Mouse (Mus musculus): ENCODE results near the gene Wdr18.

The Wdr18 gene

GRCm38 (mm10) chr10:79927324-79928029 lies 32.5 kb upstream of the Wdr18 start:
- DNase-seq (ENCODE audit: low spot score in 2 of 2), result peak in 1 of 2 experiments; percentile 57

- no peak for DNase-seq (ENCODE audit: low spot score in 2 of 2)
Measured at GRCm38 (mm10) chr10:79928030-79928694, 31.8 kb upstream of the Wdr18 start.

DNA sequence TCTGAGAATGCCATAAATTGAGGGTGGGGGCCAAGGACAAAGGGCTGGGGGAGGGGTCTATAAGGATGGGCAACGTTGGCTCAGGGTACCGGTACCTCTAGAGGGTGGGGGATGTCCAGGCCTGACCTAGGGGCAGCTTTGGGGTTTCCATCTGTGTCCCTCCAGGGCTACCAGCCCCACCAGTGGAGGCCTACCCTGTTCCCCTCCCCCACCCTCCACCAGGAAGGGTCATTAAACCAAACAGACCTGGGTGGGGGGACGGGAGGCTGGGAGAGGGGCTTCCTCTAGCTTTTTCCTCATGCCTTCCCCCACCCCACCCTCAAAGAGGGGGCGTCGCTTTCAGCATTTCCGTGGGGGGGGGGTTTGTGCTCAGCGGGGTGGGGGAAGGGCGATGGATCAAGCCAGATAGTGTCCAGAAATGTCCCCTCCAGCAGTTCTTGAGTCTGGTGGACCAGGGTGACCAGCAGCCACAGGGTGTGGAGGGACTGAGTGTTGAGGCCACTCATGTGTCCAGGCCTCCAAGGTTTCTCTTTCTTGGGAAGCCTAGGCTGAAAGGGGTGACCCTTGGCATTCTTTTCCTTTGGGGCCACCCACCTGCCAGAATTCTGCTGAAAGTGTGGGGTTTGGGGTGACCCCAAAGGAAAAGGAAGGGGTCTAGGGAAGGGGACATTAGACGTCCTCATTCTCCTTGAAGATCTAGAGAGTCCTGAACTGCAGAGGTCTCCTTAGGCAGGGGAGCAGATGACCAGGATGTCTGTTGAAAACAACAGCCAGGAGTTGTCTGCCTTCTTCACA lies 30.8 kb upstream of the Wdr18 start:
- DNase-seq (ENCODE audit: low spot score in 2 of 2), result no peak

- no peak for DNase-seq (ENCODE audit: low spot score in 2 of 2)
Measured at GRCm38 (mm10) chr10:79929967-79930825, 29.8 kb upstream of the Wdr18 start.

DNA sequence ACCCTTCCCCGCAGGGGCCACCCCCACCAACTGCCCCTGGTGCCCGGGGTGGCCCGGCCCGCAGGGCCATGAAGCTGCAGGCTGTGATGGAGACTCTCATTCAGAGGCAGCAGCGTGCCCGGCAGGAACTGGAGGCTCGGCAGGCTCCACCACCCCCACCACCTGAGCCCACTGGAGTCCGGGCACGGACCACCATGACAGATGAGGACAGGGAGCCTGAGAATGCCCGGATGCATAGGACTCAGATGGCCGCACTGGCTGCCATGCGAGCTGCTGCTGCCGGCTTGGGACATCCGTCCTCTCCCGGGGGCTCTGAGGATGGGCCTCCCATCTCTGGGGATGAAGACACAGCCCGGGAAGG lies 29.1 kb upstream of the Wdr18 start:
- no peak for DNase-seq (ENCODE audit: low spot score in 2 of 2)

- no peak for DNase-seq (ENCODE audit: low spot score in 2 of 2)
Measured at GRCm38 (mm10) chr10:79931797-79932196, 28.2 kb upstream of the Wdr18 start.

GRCm38 (mm10) chr10:79932736-79933135 lies 27.2 kb upstream of the Wdr18 start:
- no peak for DNase-seq (ENCODE audit: low spot score in 2 of 2)

DNA sequence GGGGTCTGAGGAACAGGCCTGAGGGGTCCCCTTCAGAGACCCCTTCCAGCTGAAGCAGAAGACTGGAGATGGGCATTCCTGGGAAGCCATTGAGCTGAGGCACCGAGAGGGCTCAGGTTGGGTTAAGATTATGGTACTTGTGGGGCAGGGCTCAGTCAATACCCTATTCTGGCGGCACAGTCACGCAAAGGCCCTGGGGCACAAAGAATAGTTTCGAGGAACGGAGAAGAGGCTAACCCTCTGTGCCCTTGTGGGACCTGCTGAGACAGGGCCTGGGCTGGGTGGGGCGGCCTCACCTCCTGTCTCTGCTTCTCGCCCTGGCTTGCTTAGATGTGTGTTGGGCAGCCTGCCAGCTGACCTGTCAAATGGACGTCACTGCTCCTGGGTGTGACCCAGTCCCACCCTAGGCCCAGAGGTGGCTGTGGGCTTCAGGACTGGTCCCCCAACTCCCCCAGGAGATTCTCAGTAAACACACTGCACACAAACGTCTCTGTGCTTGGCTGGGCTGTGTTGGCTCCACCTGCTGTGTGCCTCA lies 26.7 kb upstream of the Wdr18 start:
- DNase-seq (ENCODE audit: low spot score in 2 of 2), result no peak

GRCm38 (mm10) chr10:79933861-79934260 lies 26.1 kb upstream of the Wdr18 start:
- no peak for DNase-seq (ENCODE audit: low spot score in 2 of 2)

GRCm38 (mm10) chr10:79934272-79934721 lies 25.7 kb upstream of the Wdr18 start:
- DNase-seq (ENCODE audit: low spot score in 2 of 2), result peak; percentile 60 to 79

DNA sequence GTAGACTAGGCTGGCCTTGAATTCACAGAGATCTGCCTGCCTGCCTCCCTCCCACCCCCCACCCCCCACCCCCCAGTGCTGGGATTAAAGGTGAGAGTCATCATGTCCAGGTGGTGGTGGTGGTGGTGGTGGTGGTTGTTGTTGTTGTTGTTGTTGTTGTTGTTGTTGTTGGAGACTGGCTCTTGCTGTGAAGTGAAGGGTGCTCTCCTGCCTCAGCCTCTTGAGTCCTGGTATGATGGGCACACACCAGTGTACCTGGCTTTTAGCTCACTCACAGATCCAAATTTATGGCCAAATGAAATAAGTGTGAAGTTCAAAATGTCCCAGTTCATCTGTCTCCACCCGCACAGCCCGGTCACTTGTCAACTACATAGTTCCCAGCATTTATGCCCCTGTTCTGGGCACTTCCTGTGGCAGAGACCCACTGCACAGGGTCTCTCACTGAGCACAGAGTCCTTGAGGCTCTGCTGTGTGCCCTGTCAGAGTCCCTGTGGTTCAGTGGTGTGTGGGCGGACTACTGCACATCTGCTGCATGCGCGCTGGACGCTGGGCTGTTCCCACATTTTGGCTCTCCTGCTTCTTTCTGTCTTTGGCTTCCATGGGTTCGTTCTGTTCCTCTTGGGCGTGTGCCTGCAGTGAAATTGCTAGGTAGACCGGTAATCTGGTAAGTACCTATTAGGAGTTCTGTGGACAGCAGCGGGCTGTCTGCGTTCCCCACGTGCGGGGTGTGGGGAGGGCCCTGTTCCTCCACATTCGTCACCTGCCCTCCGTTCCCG lies 25.0 kb upstream of the Wdr18 start:
- no peak for DNase-seq (ENCODE audit: low spot score in 2 of 2)

DNA sequence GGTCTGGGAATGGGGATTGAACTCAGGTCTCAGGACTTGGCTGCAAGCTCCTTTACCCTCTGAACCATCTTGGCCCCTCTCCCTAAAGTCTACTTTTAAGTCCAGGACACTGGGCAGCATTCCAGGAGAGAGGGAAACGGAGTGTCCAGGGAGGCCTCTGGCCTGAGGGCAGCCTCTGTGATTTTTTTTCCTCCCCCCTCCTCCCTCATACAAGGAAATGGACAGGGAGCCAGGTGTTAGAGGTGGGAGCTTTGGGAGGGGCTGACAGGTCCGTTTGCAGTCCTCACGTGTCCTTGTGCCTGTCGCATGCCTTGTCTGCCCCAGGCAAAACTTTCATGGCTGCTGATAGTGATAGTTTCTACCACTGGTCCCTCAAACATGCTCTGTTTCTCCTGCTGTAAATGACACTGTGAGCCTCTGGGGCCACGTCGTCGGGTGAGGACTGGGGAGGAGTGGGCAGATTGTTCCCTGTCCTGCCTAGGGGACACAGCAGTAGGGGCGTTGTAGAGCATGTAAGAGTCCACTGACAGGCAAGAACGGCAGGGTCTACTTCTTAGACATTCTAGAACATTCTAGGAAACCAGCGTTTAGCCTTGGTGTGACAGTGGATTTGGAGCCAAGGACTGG lies 23.6 kb upstream of the Wdr18 start:
- no peak for DNase-seq (ENCODE audit: low spot score in 2 of 2)

DNA sequence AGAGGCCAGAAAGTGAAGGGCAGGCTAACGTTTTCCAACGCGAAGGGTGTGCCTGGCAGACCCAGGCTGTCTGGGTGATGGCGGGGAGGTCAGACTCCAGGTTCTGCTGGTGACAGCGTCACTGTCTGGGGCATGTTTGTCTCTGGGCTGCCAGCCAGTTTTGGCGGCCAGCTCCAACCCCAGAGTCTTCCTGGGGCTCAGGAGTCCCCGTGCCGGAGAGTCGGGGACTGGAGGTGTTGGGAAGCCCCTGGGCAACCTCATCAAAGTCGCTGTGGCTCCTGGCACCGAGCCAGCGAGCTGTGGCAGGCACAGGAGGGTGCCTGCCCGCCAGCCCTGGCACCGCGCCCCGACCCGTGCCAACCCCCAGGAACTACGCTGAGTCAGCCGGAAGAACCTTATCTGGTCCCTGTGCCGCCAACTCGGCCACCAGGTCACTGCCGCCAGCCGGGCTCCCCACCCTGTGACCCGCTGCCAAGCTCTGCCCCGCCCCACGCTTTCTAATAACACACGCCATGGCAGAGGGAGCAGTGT lies 23.0 kb upstream of the Wdr18 start:
- DNase-seq (ENCODE audit: low spot score in 2 of 2), result no peak

GRCm38 (mm10) chr10:79937775-79938526 lies 22.0 kb upstream of the Wdr18 start:
- DNase-seq (ENCODE audit: low spot score in 2 of 2), result no peak

DNA sequence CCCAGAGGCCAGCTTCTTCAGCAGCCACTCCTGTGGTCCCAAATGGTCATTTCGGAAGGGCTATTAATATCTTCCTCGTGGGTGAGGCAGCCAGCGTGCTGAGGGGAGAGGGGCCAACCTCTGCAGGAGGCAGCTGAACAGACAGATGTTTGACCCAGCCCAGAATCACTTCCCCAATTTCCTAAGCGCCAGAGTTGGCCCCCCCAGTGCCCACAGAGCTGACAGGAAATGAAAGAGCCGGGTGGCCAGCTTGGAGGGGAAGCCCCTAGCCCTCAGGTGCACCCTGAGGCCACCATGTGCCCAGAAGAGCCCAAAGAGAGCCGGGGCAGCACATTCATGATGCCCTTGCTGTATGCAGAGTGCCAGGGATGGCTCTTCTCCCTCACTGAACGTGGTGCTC lies 19.2 kb upstream of the Wdr18 start:
- DNase-seq (ENCODE audit: low spot score in 2 of 2), result no peak

DNA sequence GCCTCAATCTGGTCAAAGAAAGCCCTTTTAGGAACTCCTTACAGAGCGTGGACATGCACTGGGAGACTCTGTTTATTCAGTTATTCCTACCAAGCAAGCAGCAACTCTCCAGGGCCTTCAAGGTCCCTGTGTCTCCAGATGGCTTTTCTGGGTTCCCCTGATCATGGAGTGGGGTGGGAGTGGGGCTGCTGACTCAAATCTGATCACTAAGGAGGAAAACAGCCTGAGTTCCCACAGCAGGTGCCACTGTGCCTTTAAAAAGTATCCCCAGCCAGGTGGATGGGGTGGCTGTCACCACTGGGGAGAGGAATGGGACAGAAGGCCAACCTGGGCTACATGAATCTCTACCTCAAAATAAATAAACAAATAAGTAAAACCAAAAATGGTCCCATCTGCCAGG lies 17.0 kb upstream of the Wdr18 start:
- no peak for DNase-seq (ENCODE audit: low spot score in 2 of 2)

GRCm38 (mm10) chr10:79943471-79943901 lies 16.5 kb upstream of the Wdr18 start:
- DNase-seq (ENCODE audit: low spot score in 2 of 2), result no peak

GRCm38 (mm10) chr10:79945507-79946234 lies 14.3 kb upstream of the Wdr18 start:
- no peak for DNase-seq (ENCODE audit: low spot score in 2 of 2)

Data from frontal cortex, postnatal 14 days (tissue).